Mouse (Mus musculus): Measurements from ENCODE around the gene Gm38655.

DNA sequence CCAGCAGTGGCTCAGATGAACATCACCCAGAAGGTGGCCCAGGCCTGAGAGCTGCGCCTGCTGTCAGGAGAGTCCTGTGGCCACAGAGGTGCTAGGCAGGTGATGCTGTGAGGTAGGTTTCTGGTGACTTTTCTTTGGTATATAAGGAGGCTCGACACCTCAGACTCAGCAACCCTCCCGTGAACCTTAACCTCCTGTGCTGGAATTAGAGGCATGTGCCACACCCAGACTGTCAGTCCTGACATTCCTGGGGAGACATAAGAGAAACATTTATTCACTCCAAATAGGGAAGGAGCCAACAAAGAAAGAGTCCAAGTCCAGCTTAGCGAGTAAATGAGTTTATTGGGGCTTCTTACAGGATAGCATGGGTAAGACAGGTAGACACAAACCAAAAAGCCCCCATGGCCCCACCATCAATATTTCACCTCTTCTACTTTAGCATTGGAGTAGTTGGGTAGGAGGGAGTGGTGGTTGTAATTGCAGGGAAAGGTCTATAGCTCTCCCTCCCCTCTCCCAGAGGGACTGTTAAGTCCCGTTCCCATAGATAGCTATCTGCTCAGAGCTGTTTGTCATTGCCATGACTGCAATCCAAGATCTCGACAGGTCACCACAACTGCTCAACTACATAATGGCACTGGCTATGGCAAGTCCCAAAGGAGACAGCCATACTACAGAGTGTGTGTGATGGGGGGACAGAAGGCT lies 9.2 kb downstream of the Gm38655 start:
- TF ChIP-seq POLR2A (IDR thresholded peaks at IDR 0.05; ENCODE audit: insufficient read length, low read depth): no peak
- no peak for TF ChIP-seq MAX (IDR thresholded peaks at IDR 0.05; ENCODE audit: low read depth)
- TF ChIP-seq REST (IDR thresholded peaks at IDR 0.05; ENCODE audit: insufficient read depth, insufficient read length): no peak
- no peak for TF ChIP-seq TCF12 (IDR thresholded peaks at IDR 0.05; ENCODE audit: insufficient read depth, poor library complexity, severe bottlenecking)
- TF ChIP-seq MYOD1 (IDR thresholded peaks at IDR 0.05; ENCODE audit: control insufficient read depth in 1 of 3, insufficient read length in 2 of 3, low read depth in 2 of 3): peak in 1 of 3 experiments; percentile 5
